Mouse (Mus musculus) testis, postnatal 14 days (tissue): ENCODE results near the gene Mras.

Source experiments
- DNase-seq: peaks from one replicate; pipeline ENCODE4 v3.0.0; 2021; ENCODE audit warnings: low spot score

The Mras gene

DNA sequence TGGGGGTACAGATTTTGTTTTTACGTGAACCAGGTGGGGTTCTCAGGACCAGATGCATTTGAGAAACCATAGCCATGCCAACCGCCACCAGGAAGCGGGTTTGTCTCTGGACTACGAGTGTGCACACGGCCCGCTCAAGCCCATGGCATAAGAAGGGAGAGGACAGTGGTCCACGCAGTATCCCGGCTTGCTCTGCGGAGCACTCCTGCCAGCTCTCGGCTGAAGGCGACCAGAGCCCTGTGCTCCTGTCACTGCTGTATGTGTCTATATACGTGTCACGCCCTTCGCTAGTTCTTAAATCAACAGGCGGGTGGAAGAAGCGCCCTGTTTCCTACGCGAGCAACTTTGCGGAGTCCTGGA lies 79.6 kb downstream of the Mras start:
- no peak for DNase-seq

DNA sequence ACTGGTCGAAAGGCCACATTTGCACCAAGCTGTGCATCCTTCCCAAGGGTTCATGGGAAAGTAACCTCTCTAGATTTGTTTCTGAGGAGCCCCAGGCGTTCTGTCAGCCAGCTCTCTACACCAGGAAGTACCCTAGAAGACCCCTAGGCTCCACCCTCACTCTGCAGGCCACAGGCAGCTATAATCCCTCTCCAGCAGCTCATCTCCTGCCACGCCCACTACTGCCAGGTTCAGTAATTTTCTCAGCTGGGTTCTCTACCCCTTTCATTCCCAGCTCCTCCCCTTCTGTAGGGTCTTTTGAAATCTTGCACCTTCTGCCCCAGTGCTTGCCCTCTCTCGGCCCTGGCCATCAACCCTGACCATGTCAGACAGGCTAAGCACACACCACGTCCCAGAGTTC lies 81.2 kb downstream of the Mras start:
- no peak for DNase-seq

DNA sequence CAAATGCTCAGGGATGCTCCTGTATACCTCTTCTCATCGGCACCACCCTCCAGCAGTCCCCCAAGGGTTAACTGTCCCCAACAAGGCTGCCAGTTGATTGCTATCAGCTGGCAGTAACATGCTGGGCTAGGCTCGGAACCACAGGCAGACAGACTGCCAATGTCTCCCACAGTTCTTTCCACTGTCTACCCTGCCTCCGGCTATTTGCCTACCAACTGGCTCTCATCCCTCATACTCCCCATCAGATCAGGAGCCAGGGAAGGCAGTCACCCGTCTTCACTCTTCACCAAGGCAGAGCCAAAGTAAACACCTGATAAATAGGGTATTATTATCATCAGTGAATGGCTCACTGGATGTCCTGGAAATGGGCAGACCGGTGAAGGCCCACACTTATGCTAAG lies 82.4 kb downstream of the Mras start:
- no peak for DNase-seq

DNA sequence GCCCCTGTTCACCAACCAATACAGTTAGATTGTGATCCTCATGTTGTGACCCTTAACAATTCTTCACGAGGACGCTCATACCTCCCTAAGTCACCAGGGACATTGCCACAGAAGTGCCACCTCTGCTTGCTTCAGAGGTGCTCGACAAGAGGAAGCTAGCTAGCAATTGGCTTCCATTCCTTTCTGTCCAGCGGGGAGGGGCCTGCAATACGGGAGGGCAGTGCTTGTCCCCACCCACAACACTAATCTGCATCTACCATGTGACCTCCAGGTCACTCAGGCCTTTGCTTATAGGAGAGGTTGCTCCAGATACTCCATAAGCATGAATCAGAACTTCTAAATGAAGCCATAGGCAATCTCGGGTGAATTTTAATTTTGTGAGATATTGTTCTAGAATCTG lies 83.8 kb downstream of the Mras start:
- DNase-seq = no peak

DNA sequence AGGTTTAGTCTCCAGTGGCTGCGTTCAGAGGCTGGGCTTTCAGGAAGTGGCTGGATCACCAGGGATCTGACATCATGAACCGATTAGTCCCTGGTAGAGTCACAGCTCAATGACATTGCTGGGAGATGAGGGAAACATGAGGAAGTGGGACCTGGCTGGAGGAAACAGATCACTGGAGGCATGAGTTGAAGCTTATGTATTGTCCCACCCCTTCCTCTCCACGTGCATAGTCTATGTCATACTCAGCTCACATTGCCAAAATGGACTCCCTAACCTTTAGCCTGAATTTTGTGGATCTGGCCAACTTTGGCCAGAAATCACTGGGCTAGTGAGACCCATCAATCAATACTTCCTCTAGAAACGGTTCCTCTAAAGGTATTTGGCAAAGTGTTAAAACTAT lies 84.2 kb downstream of the Mras start:
- DNase-seq = no peak

DNA sequence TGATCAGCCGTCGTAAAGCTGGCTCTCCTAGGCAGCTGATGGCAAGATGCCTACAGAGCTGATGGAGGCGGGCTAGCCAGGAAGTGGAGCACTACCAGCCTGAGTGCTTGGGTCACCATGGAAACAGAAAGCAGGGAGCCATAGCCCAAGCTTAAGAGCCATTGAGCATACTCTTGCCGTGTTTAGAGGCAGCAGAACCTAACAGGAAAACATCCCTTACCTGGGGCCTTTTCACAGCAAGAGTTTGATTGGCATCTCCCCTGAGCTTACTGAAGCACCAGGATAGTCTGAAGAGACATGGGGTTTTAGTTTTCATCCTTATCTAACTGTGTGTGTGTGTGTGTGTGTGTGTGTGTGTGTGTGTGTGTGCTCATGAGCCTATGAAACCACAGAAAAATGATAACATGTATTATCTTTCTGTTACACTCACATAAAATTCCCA lies 91.8 kb downstream of the Mras start:
- DNase-seq = no peak

DNA sequence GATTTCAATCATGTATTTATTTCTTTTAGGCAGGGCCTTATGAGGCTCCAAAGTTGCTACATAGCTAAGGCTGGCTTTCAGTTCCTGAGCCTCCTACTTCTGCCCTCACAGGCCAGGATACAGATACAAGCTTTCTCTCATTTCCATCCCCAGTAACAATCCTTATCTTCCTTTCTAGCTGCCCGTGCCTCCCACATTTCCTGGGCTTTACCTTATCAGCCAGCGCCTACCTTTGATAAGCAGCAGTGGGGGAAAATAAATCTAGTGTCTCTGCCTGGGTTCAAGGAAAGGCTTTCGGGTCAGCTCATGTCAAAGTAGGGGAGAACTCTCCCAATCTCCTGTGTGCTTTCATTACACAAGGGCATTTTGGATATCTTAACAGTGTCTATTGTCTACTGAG lies 95.6 kb downstream of the Mras start:
- peak; percentile 83 for DNase-seq

DNA sequence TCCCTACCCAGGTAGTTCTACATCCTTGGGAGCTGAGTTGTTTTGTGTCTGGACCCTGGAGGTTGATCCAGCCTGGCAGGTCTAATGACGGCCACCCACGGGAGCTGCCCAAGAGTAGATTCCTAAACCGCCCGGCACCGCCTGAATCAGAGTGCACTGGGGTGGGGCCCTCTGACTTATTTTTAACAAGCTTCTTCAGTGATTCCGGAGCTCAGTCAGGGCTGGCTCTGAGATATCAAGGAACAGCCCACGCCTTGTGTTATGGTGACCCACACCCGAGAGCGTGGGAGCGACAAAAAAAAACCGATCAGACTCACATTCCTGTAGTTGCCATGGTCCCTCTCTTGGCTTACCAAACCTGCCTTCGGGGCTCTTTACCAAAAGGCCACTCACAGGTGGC lies 97.1 kb downstream of the Mras start:
- DNase-seq = peak; percentile 73

DNA sequence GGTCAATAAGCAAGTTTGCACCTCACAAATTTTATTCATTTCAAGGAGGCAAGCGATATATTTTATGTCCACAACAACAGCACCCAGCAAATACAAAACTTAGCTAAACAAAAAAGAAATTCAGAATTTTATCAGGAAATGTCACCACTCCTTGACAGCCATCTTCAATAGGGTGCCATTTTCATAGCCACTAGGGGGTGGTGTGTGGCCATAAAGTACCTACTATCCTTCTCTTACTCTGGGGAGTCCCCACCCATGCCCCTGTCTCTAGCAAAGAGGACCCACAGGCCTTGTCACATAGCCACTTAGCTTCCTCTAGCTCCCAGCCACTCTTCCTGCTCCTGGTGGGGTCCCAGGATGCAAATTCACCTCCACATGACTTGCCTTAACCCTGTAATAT lies 98.0 kb downstream of the Mras start:
- DNase-seq = no peak

DNA sequence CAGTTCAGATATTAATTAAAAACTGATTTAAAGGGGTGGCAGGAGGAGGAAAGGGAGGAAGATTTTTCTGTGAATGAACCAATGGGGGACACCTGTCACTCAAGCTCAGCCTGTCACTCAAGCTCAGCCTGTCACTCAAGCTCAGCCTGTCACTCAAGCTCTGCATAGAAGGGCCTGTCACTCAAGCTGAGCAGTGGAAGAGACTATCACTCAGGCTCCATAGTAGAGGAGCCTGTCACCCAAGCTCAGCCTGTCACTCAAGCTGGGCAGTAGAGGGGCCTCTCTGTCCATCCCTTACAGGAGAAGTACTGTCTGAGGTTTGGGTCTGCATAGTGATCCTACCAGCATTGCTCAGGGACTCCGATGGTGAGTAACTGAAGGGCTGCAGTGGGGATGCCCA lies 98.9 kb downstream of the Mras start:
- DNase-seq = no peak

DNA sequence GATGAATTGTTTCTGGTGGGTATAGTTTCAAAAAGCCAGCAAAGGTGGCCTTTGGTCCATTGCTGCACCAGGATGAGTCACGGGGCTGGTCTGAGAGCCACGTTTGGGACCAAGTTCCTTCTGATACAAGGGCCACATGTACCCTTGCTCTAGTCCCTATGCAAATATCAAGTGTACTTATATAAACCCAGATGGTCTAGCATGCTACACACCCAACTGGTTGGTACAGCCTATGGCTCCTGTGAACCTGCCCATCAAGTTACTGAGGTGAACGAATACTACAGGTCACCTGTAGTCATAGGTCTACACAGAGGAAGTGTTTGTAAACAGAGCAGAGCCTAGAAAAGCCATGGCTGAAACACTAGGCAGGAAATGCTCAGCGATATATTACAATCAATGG lies 100.6 kb downstream of the Mras start:
- no peak for DNase-seq
